Mouse (Mus musculus) embryonic fibroblast, embryonic 13.5 days (primary cell): ENCODE data around the gene Thada. TPM values are rescaled to one million over a fixed set of nuclear protein-coding genes. Genes with fewer than 3 reads are reported as not detected.

Experiments
- H3K27ac ChIP-seq: 2 replicates; pipeline ENCODE4 v1.5.1; 2012; ENCODE audit warnings: low read length, control low read depth, inconsistent platforms; ENCODE audit not compliant: insufficient read depth
- H3K4me1 ChIP-seq: 2 replicates; pipeline ENCODE4 v1.6.1; 2011; ENCODE audit warnings: low read length; ENCODE audit not compliant: control insufficient read depth, insufficient read depth
- H3K4me3 ChIP-seq: 2 replicates; pipeline ENCODE4 v1.5.1; 2011; ENCODE audit warnings: mild to moderate bottlenecking, control low read depth, low read length; ENCODE audit not compliant: insufficient read depth
- CTCF ChIP-seq: IDR thresholded peaks from 2 replicates; pipeline ENCODE4 v1.5.1; 2011; ENCODE audit warnings: mild to moderate bottlenecking, control low read depth, low read length, moderate library complexity, borderline replicate concordance; ENCODE audit not compliant: insufficient read depth
- POLR2A ChIP-seq: IDR thresholded peaks from 2 replicates; pipeline ENCODE4 v1.6.1; 2011; ENCODE audit warnings: low read depth, mild to moderate bottlenecking, control low read depth, low read length, moderate library complexity
- polyA plus RNA-seq: library from polyadenylated mRNA; stranded (reverse); fragments of >200 nt; gene quantifications from 2 replicates; pipeline ENCODE4 v1.2.4, GENCODE M21; 2011; ENCODE audit warnings: low read depth; ENCODE audit not compliant: missing spikeins, insufficient read length

The Thada gene
- polyA plus RNA-seq, 1 experiment: 20.3 TPM

GRCm38 (mm10) chr17:84163066-84163785, 302.8 kb downstream of the Thada start:
- TF ChIP-seq CTCF: no peak
- TF ChIP-seq POLR2A: no peak
- Histone ChIP-seq H3K4me3 (no peak overlapping the region), H3K4me1 (no peaks in the 10 kb centered on the region), H3K27ac (no peak overlapping the region)

- no peak for TF ChIP-seq POLR2A
- TF ChIP-seq CTCF: no peak
- H3K4me3 ChIP-seq: no peak overlapping the region
- no peak overlapping the region for H3K27ac ChIP-seq
- H3K4me1 ChIP-seq: no peaks in the 10 kb centered on the region
Measured at GRCm38 (mm10) chr17:84162211-84162760, 303.7 kb downstream of the Thada start.

- no peak overlapping the region for H3K27ac ChIP-seq
- H3K4me1 ChIP-seq: no peaks in the 10 kb centered on the region
- no peak overlapping the region for H3K4me3 ChIP-seq
- TF ChIP-seq CTCF: no peak
- no peak for TF ChIP-seq POLR2A
Measured at GRCm38 (mm10) chr17:84161231-84161854, 304.7 kb downstream of the Thada start.

- Histone ChIP-seq H3K27ac (no peak overlapping the region), H3K4me1 (no peaks in the 10 kb centered on the region), H3K4me3 (no peak overlapping the region)
- TF ChIP-seq POLR2A (no peak), CTCF (no peak)
Measured at GRCm38 (mm10) chr17:84158891-84159290, 307.1 kb downstream of the Thada start.

GRCm38 (mm10) chr17:84158461-84158795, 307.6 kb downstream of the Thada start:
- Histone ChIP-seq H3K27ac (no peak overlapping the region), H3K4me3 (no peak overlapping the region), H3K4me1 (no peaks in the 10 kb centered on the region)
- no peak for TF ChIP-seq POLR2A

GRCm38 (mm10) chr17:84157743-84158460, 308.1 kb downstream of the Thada start:
- Histone ChIP-seq H3K4me1 (no peaks in the 10 kb centered on the region), H3K4me3 (no peak overlapping the region), H3K27ac (no peak overlapping the region)
- TF ChIP-seq POLR2A (no peak), CTCF (no peak)

GRCm38 (mm10) chr17:84156748-84157742, 309.0 kb downstream of the Thada start:
- no peak overlapping the region for H3K4me3 ChIP-seq
- TF ChIP-seq CTCF (no peak), POLR2A (no peak)
- H3K27ac ChIP-seq: no peak overlapping the region
- no peaks in the 10 kb centered on the region for H3K4me1 ChIP-seq

- TF ChIP-seq POLR2A (no peak), CTCF (no peak)
- no peak overlapping the region for H3K4me3 ChIP-seq
- H3K27ac ChIP-seq: no peak overlapping the region
- no peaks in the 10 kb centered on the region for H3K4me1 ChIP-seq
Measured at GRCm38 (mm10) chr17:84156227-84156573, 309.8 kb downstream of the Thada start.
